Mouse (Mus musculus): Measurements from ENCODE around the gene Prrx2. TPM values are rescaled to one million over a fixed set of nuclear protein-coding genes. Genes with fewer than 3 reads are reported as not detected.

The Prrx2 gene
- polyA plus RNA-seq, 1 experiment, result not detected

DNA sequence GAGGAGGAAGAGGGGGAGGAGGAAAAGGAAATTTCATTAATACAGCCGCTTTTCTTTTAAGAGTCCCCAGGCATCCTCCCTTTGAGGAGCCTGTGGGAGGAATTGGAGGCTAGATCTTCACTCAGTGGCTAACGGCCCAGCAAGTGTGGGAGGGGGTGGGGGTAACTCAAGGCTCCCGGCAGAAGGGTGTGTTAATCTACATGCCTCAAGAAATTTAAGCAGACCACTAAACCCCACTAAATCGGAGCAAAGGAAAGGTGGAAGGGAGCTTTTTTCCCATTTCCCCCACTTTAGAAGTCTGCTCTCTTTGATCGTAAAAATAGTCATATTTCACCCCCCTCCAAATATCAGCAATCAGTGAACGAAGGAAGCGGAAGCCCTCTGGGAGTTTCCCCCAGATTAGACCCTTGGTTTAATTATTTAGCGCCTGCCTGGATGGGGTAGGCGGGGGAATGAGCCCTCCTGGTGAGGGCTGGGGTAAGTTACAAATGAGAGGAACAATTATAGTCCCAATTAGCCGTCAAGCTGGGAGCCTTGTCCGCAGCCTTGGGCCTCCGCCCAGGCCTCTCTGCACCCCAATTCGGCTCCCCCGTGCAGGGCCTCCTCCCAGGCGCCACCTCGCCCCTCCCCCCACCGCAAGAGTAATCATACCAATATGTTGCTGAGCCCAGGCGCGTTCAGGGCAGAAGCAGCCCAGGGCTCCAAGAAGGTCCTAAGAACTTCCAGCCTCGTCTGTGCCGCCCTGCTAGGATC, 1.6 kb downstream of the Prrx2 start:
- Histone ChIP-seq H3K9me3 (no peaks in the 10 kb centered on the region), H3K4me3 (replicated peaks) (no peak overlapping the region), H3K4me1 (peaks cover 7% of the 10 kb centered on the region), H3K36me3 (replicated peaks; ENCODE audit: low read length) (no peaks in the 10 kb centered on the region), H3K27me3 (replicated peaks) (peaks cover 80% of the 10 kb centered on the region)
- TF ChIP-seq FLI1 (IDR thresholded peaks at IDR 0.05; ENCODE audit: low read length) (no peak), GATA1 (IDR thresholded peaks at IDR 0.05; ENCODE audit: borderline replicate concordance, low read length) (no peak)

DNA sequence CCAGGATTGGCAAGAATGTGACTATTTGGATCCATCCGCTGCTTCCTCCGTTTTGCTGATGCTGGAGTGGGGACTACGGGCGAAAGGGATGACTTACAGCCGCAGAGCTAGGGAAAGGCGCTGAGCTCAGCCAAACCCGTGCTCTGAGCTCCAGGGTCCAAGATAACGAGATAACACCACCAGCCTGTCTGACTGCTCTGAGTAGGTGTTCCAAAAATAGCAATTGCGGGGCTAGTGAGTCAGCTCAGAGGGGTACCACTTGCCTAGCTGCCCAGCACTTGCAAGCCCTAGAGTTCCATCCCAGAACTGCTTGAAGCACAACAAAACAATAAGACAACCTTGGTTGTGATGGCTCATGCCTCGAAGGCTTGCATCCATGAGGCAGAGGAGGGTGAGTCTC, 7.8 kb downstream of the Prrx2 start:
- TF ChIP-seq FLI1 (IDR thresholded peaks at IDR 0.05; ENCODE audit: low read length) (no peak), GATA1 (IDR thresholded peaks at IDR 0.05; ENCODE audit: borderline replicate concordance, low read length) (no peak)
- Histone ChIP-seq H3K4me1 (peaks cover 15% of the 10 kb centered on the region), H3K36me3 (replicated peaks; ENCODE audit: low read length) (no peaks in the 10 kb centered on the region), H3K9me3 (no peaks in the 10 kb centered on the region), H3K27me3 (replicated peaks) (peaks cover 83% of the 10 kb centered on the region), H3K4me3 (replicated peaks) (no peak overlapping the region)

- TF ChIP-seq FLI1 (IDR thresholded peaks at IDR 0.05; ENCODE audit: low read length) (no peak), GATA1 (IDR thresholded peaks at IDR 0.05; ENCODE audit: borderline replicate concordance, low read length) (no peak)
- Histone ChIP-seq H3K9me3 (no peaks in the 10 kb centered on the region), H3K4me3 (replicated peaks) (peak overlapping the region; percentile 46), H3K36me3 (replicated peaks; ENCODE audit: low read length) (no peaks in the 10 kb centered on the region), H3K27me3 (replicated peaks) (peaks cover 84% of the 10 kb centered on the region), H3K4me1 (peaks cover 16% of the 10 kb centered on the region)
Measured at GRCm38 (mm10) chr2:30845152-30846070, 10.6 kb downstream of the Prrx2 start.

DNA sequence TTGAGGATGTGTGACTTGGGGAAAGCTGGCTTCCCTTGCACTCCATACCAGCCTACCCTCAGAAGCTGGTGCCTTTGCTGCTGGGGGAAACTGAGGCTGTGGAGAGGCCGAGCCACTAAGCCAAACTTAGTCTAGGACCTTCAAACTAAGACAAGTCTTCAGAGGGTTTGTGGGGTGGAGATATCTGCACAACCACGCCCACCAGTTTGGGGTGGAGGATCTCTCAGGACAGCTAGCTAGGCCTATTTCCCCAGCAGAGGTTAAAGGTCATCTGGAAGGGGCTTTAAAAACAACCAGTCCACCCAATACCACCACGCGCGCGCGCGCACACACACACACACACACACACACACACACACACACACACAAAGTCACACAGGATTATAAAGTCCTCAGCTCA, 11.5 kb downstream of the Prrx2 start:
- peaks cover 16% of the 10 kb centered on the region for H3K4me1 ChIP-seq
- H3K9me3 ChIP-seq, result no peaks in the 10 kb centered on the region
- H3K4me3 ChIP-seq (replicated peaks), result no peak overlapping the region
- peaks cover 90% of the 10 kb centered on the region for H3K27me3 ChIP-seq (replicated peaks)
- TF ChIP-seq GATA1 (IDR thresholded peaks at IDR 0.05; ENCODE audit: borderline replicate concordance, low read length) (no peak), FLI1 (IDR thresholded peaks at IDR 0.05; ENCODE audit: low read length) (no peak)
- H3K36me3 ChIP-seq (replicated peaks; ENCODE audit: low read length), result no peaks in the 10 kb centered on the region

DNA sequence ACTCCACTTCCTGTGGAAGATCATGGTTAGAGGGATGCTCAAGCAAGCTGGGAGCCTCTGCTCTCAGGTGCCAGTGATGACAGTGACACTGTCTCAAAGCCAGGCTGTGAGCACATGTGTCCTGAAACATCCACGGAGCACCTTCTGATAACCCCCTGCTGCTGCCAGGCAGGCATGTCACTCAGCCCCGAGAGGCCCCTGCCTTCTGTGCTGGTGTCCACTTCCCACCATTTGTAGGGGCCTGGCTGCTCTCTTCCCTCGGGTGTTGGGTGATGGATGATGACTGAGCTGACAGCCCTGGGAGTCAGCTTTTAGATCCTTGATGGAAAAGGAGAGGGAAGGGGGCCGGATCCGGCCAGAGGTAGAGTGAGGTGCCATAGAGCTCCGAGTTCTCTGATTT, 12.0 kb downstream of the Prrx2 start:
- TF ChIP-seq FLI1 (IDR thresholded peaks at IDR 0.05; ENCODE audit: low read length) (no peak), GATA1 (IDR thresholded peaks at IDR 0.05; ENCODE audit: borderline replicate concordance, low read length) (no peak)
- Histone ChIP-seq H3K9me3 (no peaks in the 10 kb centered on the region), H3K4me3 (replicated peaks) (no peak overlapping the region), H3K36me3 (replicated peaks; ENCODE audit: low read length) (no peaks in the 10 kb centered on the region), H3K27me3 (replicated peaks) (peaks cover 90% of the 10 kb centered on the region), H3K4me1 (peaks cover 16% of the 10 kb centered on the region)

DNA sequence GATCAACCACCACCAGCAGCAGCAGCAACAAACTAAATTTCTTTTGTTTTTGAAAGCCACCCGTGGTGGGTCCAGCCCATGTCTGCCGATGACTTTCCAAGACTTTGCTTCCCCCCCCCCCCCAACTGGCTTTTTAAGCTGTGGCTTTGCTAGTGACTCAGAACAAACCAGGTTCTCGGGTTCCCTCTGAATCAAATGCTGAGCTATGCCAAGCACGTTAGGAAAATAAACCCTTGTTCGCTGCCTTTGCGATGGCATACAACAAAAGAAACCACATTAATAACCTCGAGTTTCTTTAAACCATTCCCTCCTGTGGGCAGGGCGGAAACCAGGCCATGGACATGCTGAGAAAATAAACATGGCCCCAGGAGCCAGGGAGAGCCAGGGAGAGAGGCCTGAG, 13.4 kb downstream of the Prrx2 start:
- Histone ChIP-seq H3K4me3 (replicated peaks) (no peak overlapping the region), H3K27me3 (replicated peaks) (peaks cover 93% of the 10 kb centered on the region), H3K36me3 (replicated peaks; ENCODE audit: low read length) (no peaks in the 10 kb centered on the region), H3K9me3 (no peaks in the 10 kb centered on the region), H3K4me1 (peaks cover 26% of the 10 kb centered on the region)
- no peak for TF ChIP-seq GATA1 (IDR thresholded peaks at IDR 0.05; ENCODE audit: borderline replicate concordance, low read length)
- TF ChIP-seq FLI1 (IDR thresholded peaks at IDR 0.05; ENCODE audit: low read length), result no peak

- H3K4me3 ChIP-seq (replicated peaks), result no peak overlapping the region
- peaks cover 20% of the 10 kb centered on the region for H3K4me1 ChIP-seq
- no peaks in the 10 kb centered on the region for H3K9me3 ChIP-seq
- TF ChIP-seq GATA1 (IDR thresholded peaks at IDR 0.05; ENCODE audit: borderline replicate concordance, low read length) (no peak), FLI1 (IDR thresholded peaks at IDR 0.05; ENCODE audit: low read length) (no peak)
- no peaks in the 10 kb centered on the region for H3K36me3 ChIP-seq (replicated peaks; ENCODE audit: low read length)
- peaks cover 90% of the 10 kb centered on the region for H3K27me3 ChIP-seq (replicated peaks)
Measured at GRCm38 (mm10) chr2:30850581-30850980, 15.8 kb downstream of the Prrx2 start.

DNA sequence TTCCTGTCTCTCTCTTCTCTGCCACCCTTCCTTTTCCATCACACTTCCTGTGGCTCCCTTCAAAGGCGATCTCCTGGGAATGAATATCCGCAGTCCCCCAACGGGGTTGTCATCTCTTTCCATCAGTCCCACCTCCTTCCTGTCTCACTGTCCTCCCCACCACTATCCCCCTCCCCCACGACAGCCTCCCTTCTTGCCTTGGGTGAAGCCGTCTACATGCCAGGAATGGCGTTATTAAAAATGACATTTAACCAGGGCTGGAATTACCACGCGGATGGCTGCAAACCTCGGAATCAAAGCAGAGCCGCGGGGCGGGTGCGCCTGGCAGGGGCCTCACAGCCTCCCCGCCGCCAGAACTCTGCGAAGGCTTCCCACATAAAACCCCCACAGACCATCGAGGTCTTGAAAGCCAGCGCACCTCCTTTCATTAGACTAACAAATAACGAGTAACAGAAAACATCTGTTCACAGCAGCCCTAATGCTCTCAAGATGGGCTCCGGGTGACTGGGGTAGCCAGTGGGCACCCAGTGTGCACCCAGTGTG, 18.1 kb downstream of the Prrx2 start:
- Histone ChIP-seq H3K4me3 (replicated peaks) (no peak overlapping the region), H3K27me3 (replicated peaks) (peaks cover 88% of the 10 kb centered on the region), H3K4me1 (peaks cover 11% of the 10 kb centered on the region), H3K9me3 (no peaks in the 10 kb centered on the region), H3K36me3 (replicated peaks; ENCODE audit: low read length) (no peaks in the 10 kb centered on the region)
- TF ChIP-seq FLI1 (IDR thresholded peaks at IDR 0.05; ENCODE audit: low read length), result no peak
- no peak for TF ChIP-seq GATA1 (IDR thresholded peaks at IDR 0.05; ENCODE audit: borderline replicate concordance, low read length)

GRCm38 (mm10) chr2:30857076-30857475, 22.3 kb downstream of the Prrx2 start:
- TF ChIP-seq GATA1 (IDR thresholded peaks at IDR 0.05; ENCODE audit: borderline replicate concordance, low read length), result no peak
- no peak for TF ChIP-seq FLI1 (IDR thresholded peaks at IDR 0.05; ENCODE audit: low read length)
- no peaks in the 10 kb centered on the region for H3K9me3 ChIP-seq
- H3K36me3 ChIP-seq (replicated peaks; ENCODE audit: low read length), result no peaks in the 10 kb centered on the region
- H3K4me3 ChIP-seq (replicated peaks), result no peak overlapping the region
- peaks cover 11% of the 10 kb centered on the region for H3K4me1 ChIP-seq
- H3K27me3 ChIP-seq (replicated peaks), result peaks cover 83% of the 10 kb centered on the region

Data from megakaryocyte, embryonic 14.5 days (primary cell).